Mouse (Mus musculus) 3T3-L1 (cell line): ENCODE data around the gene Grik5.

Experiments used
- DNase-seq: peaks from one replicate; pipeline ENCODE4 v3.0.0-alpha.2; 2015; ENCODE audit warnings: low read depth, low spot score

Gene Grik5

GRCm38 (mm10) chr7:25071979-25072715 is at the start of gene Grik5, which contains the start of gene Zfp574:
Gene Grik5, minus strand, starts transcription at chr7:25072346.
Gene Zfp574, plus strand, starts transcription at chr7:25072567.
- no peak for DNase-seq

- DNase-seq = no peak
Measured at GRCm38 (mm10) chr7:25121240-25121786, 49.2 kb upstream of the Grik5 start.

- no peak for DNase-seq
Measured at GRCm38 (mm10) chr7:25120061-25120834, 48.1 kb upstream of the Grik5 start.

- DNase-seq = no peak
Measured at GRCm38 (mm10) chr7:25112956-25113603, 40.9 kb upstream of the Grik5 start.

GRCm38 (mm10) chr7:25112178-25112955 is 40.2 kb upstream of the Grik5 start:
- no peak for DNase-seq

GRCm38 (mm10) chr7:25110336-25110735 is 38.2 kb upstream of the Grik5 start:
- DNase-seq = no peak

GRCm38 (mm10) chr7:25109355-25109754 is 37.2 kb upstream of the Grik5 start:
- no peak for DNase-seq

- DNase-seq = no peak
Measured at GRCm38 (mm10) chr7:25106790-25107502, 34.8 kb upstream of the Grik5 start.

- DNase-seq = peak; percentile 77
Measured at GRCm38 (mm10) chr7:25105411-25106160, 33.4 kb upstream of the Grik5 start.

- peak; percentile 51 for DNase-seq
Measured at GRCm38 (mm10) chr7:25099581-25099980, 27.4 kb upstream of the Grik5 start.

- no peak for DNase-seq
Measured at GRCm38 (mm10) chr7:25098169-25098568, 26.0 kb upstream of the Grik5 start.

- no peak for DNase-seq
Measured at GRCm38 (mm10) chr7:25089875-25090274, 17.7 kb upstream of the Grik5 start.

GRCm38 (mm10) chr7:25088968-25089367 is 16.8 kb upstream of the Grik5 start:
- no peak for DNase-seq

GRCm38 (mm10) chr7:25088531-25088930 is 16.4 kb upstream of the Grik5 start:
- no peak for DNase-seq

GRCm38 (mm10) chr7:25087972-25088371 is 15.8 kb upstream of the Grik5 start:
- DNase-seq = no peak

- DNase-seq = no peak
Measured at GRCm38 (mm10) chr7:25087256-25087912, 15.2 kb upstream of the Grik5 start.

GRCm38 (mm10) chr7:25086656-25087055 is 14.5 kb upstream of the Grik5 start:
- DNase-seq = no peak

- no peak for DNase-seq
Measured at GRCm38 (mm10) chr7:25084621-25085020, 12.5 kb upstream of the Grik5 start.

- DNase-seq = peak; percentile 69
Measured at GRCm38 (mm10) chr7:25082510-25082909, 10.4 kb upstream of the Grik5 start.
